Mouse (Mus musculus): ENCODE measurements at regions not wholly inside any gene's neighbourhood (a gene's known extent, or its start where the extent isn't known, plus 50 kb on each side); places are given as distances from the start of the nearest gene placed in this dataset.

DNA sequence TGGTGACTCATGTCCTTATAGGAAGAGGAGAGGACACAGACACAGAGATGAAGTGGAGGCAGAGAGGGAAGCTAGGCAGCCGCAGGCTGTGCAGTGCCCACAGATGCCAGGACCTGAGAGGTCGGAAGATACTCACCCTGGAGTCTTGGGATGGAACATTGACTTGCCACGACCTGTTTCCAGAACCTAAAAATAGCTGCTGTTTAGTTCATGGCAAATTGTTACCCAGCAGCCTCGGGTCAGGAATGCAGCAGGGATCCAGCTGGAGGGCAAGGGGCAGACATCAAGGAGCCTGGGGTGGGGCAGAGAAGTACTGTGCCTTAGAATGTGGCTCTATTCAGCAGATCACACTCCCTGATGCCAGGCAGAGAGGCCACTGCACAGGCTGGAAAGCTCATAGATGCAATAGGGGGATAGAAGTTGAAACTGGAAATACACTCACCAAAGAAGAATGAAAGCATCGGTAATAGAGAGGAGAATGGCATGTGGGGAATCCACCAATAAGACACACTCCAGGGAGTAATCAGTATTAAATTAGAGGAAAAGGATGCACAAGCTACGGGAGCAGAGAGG is 75.1 kb upstream of the Hdac4 start:
- no peak for TF ChIP-seq POLR2A (IDR thresholded peaks at IDR 0.05; ENCODE audit: insufficient read depth, low read depth, low read length)
- no peak for TF ChIP-seq CTCF (IDR thresholded peaks at IDR 0.05; ENCODE audit: insufficient read depth, low read depth, low read length)

Measured in olfactory bulb, adult 2 months (tissue).